Mouse (Mus musculus): ENCODE data around the gene Amelx. TPM values are rescaled to one million over a fixed set of nuclear protein-coding genes. Genes with fewer than 3 reads are reported as not detected.

The Amelx gene
- polyA plus RNA-seq, 1 experiment from 2014 or later: not detected

Other genes starting within 250 kb of the Amelx start
- gene Hccs, start 133.2 kb upstream of the Amelx start, polyA plus RNA-seq (2016; fragmentation: Nextera tagmentation; extraction: Ambion mirVana): 51.4 TPM in 2 replicates

Measured in forebrain, embryonic 12.5 days (tissue).